Mouse (Mus musculus): ENCODE measurements at regions not wholly inside any gene's neighbourhood (a gene's known extent, or its start where the extent isn't known, plus 50 kb on each side); places are given as distances from the start of the nearest gene placed in this dataset.

DNA sequence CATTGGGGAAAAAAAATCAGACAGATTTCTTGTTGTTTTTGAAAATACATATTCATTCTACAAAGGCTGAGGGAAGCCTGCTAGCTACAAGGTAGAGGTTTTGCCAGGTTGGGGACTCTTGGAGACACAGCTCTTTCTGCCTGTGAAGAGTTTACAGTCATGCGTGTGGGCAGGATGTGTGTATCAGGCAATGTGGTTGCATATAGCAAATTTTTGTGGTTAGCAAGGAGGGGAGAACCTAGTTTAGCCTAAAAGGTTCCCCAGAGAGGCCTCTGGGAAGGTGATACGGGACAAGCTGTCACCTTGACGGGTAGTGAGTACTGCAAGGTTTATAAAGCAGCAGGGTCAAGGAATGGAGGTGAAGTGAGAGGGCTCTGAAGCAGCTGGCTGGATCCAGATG is 54.8 kb upstream of the Haao start:
- Histone ChIP-seq H3K4me1 (ENCODE audit: control insufficient read depth, insufficient read depth, low read length) (peaks cover 17% of the 10 kb centered on the region; the same call in 1 of the 2 replicates), H3K4me3 (ENCODE audit: insufficient read depth, low read length) (no peak overlapping the region), H3K27ac (ENCODE audit: insufficient read depth, low read length) (peak overlapping the region; percentile 76)
- TF ChIP-seq POLR2A (IDR thresholded peaks at IDR 0.05; ENCODE audit: low read depth, low read length) (no peak), CTCF (IDR thresholded peaks at IDR 0.05; ENCODE audit: borderline replicate concordance, insufficient read depth, low read length) (no peak)

GRCm38 (mm10) chr17:83902091-83902490 is 54.3 kb upstream of the Haao start:
- TF ChIP-seq POLR2A (IDR thresholded peaks at IDR 0.05; ENCODE audit: low read depth, low read length): no peak
- Histone ChIP-seq H3K27ac (ENCODE audit: insufficient read depth, low read length) (peak overlapping the region; percentile 7), H3K4me3 (ENCODE audit: insufficient read depth, low read length) (no peak overlapping the region), H3K4me1 (ENCODE audit: control insufficient read depth, insufficient read depth, low read length) (peaks cover 17% of the 10 kb centered on the region; the same call in 1 of the 2 replicates)

DNA sequence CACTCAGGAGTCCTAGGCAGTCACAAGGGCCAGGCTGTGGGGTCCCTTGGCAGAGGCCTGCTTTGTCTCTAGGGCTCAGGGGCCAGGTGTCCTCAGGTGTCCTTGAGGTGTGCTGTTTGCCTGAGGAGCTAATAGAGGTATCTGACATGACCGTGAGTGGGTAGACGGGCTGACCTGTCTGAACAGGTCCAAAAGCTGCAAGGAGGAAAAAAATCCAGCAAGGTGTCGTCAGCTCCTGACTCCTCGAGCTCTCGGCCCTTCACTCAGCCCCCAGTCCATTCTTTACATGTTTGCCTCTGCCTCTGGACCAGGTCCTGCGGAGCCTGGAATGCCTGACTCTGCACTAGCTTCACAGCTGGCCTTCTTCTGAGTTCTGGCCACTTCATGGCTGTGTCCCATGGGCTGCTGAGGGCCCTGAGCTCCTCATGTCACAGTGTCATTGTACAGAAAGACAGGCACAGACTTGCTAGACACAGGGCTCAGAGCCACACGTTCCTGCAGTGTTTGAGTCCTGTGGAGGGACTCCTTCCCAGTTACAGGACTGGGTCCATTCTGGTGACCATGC is 51.9 kb upstream of the Haao start:
- peaks cover 17% of the 10 kb centered on the region; the same call in 1 of the 2 replicates for H3K4me1 ChIP-seq (ENCODE audit: control insufficient read depth, insufficient read depth, low read length)
- H3K4me3 ChIP-seq (ENCODE audit: insufficient read depth, low read length): no peak overlapping the region
- TF ChIP-seq CTCF (IDR thresholded peaks at IDR 0.05; ENCODE audit: borderline replicate concordance, insufficient read depth, low read length): no peak
- no peak for TF ChIP-seq POLR2A (IDR thresholded peaks at IDR 0.05; ENCODE audit: low read depth, low read length)
- H3K27ac ChIP-seq (ENCODE audit: insufficient read depth, low read length): no peak overlapping the region

- TF ChIP-seq POLR2A (IDR thresholded peaks at IDR 0.05; ENCODE audit: low read depth, low read length) (no peak), CTCF (IDR thresholded peaks at IDR 0.05; ENCODE audit: borderline replicate concordance, insufficient read depth, low read length) (no peak)
- no peak overlapping the region for H3K4me3 ChIP-seq (ENCODE audit: insufficient read depth, low read length)
- H3K27ac ChIP-seq (ENCODE audit: insufficient read depth, low read length): no peak overlapping the region
- peaks cover 17% of the 10 kb centered on the region; the same call in 1 of the 2 replicates for H3K4me1 ChIP-seq (ENCODE audit: control insufficient read depth, insufficient read depth, low read length)
Measured at GRCm38 (mm10) chr17:83898531-83898930, 50.8 kb upstream of the Haao start.

Data from embryonic fibroblast, embryonic 13.5 days (primary cell).